Mouse (Mus musculus): ENCODE data around the gene Klhl32. TPM values are rescaled to one million over a fixed set of nuclear protein-coding genes. Genes with fewer than 3 reads are reported as not detected.

Gene Klhl32
- 0.11 TPM for polyA plus RNA-seq (2015; fragmentation: Illumina TruSeq; extraction: RNeasy Lipid Tissue Mini Kit (QIAGEN cat#74804); ENCODE audit: insufficient read depth, low replicate concordance)

DNA sequence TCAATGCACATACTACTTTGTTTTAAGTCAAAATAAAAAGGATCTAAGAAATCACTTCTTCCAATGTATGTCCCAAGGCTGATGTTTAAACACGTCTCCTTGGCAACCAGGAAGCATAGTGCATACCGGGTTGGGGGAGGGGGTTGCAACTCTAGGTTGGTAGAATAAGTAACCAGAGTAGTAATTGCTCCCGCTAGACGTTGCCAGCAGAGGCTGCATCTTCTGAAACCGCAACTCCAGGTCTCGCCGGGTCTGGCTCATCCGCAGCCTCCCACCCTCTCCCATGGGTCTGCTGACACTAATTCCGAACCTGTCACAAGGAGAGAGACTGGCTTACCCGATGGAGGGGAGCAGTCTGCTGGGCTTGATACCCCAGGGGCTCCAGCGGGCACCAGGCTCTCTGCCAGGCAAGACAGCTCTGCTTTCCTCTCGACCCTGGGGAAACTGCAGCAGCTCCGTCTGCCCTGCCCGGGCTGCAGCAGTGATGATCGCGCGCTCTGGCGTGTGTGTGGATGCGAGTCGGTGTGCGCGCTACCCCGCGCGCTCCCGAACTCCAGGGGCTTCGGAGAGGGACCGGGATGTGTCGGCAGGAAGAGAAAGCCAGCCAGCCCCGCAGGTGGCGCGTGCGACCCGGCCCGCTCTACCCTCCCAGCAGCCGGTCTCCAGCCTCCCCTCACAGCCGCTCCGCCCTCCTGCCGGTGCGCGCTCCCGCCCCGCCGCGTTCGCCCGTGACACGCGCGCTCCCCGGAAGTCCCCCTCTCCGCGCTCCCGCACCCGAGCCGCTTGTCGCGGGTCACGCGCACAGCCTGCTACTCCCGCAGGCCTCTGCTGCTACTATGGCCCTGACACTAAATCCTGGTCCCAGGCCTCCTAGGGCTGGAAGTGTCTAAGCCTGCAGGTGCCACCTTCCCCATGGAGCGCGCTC, at the start of gene Klhl32:
TSS of gene Klhl32 (minus strand) at position 724 of the 925 bp plus-strand sequence.

GRCm38 (mm10) chr4:24897851-24898515, 47.1 kb upstream of the Klhl32 start, which contains the start of gene Ndufaf4:
Ndufaf4 (plus strand) TSS chr4:24898083.

Other genes with a start within 250 kb of the Klhl32 start
- 36.7 TPM for gene Ndufaf4, start 47.0 kb upstream of the Klhl32 start, polyA plus RNA-seq (2015; fragmentation: Illumina TruSeq; extraction: RNeasy Lipid Tissue Mini Kit (QIAGEN cat#74804); ENCODE audit: insufficient read depth, low replicate concordance)
- 0.52 TPM for gene Gpr63, start 115.3 kb upstream of the Klhl32 start, polyA plus RNA-seq (2015; fragmentation: Illumina TruSeq; extraction: RNeasy Lipid Tissue Mini Kit (QIAGEN cat#74804); ENCODE audit: insufficient read depth, low replicate concordance)

Measured in spleen, adult 10 weeks (tissue).